31 mouse cellular contexts compared by ENCODE assay signal in genomic region chr7:25452103-25452502, GRCm38 (mm10). TPM values are rescaled to one million over a fixed set of nuclear protein-coding genes. Genes with fewer than 3 reads are reported as not detected.
DNase-seq lines count a peak whose midpoint lies in the region; ATAC-seq and TF ChIP-seq lines count a peak whose summit lies in the region.
"Had no signal": no experiment of that assay in that cellular context is flagged by ENCODE, and none has a peak within 500 bp of the region (broad histone marks: within the 10 kb centered on the region; RNA-seq: fewer than 3 reads in every experiment).

No protein-coding gene starts in this region.

- H3K27ac ChIP-seq in liver, adult 2 months (replicated peaks; ENCODE audit: insufficient read depth, low read depth, low read length), result no peak overlapping the region
- H3K27ac ChIP-seq in kidney, adult 2 months (ENCODE audit: insufficient read depth, low read depth, low read length), result no peak overlapping the region
- no peak overlapping the region for H3K27ac ChIP-seq in hindbrain, embryonic 10.5 days
- no peak overlapping the region for H3K27ac ChIP-seq in hindbrain, embryonic 12.5 days
- H3K27ac ChIP-seq: forebrain, embryonic 10.5 days; liver, embryonic 15.5 days; lung, embryonic 15.5 days had no signal

- 63% methylated on average over 3 of the region's 3 CpGs for WGBS in liver, adult 2 months
- WGBS in kidney, adult 2 months, result 66% methylated on average over 3 of the region's 3 CpGs
- 82% methylated on average over 3 of the region's 3 CpGs for WGBS in hindbrain, embryonic 10.5 days
- WGBS in hindbrain, embryonic 12.5 days, result 73% methylated on average over 3 of the region's 3 CpGs

- DNase-seq in liver, adult 2 months (ENCODE audit: extremely low read depth, low read depth, low spot score), result peak; percentile 43
- DNase-seq in liver, result no peak
- peak; percentile 84 for DNase-seq in kidney, adult 2 months
- DNase-seq in kidney, postnatal 14 days, result peak; percentile 48
- DNase-seq in yolk sac, embryonic 10.5 days (ENCODE audit: low spot score), result peak; percentile 72
- no peak for DNase-seq in hindbrain, embryonic 10.5 days (ENCODE audit: low spot score)
- no peak for DNase-seq in frontal cortex, adult 2 months (ENCODE audit: extremely low spot score in 1 of 2, low spot score in 1 of 2)
- DNase-seq: adrenal gland, adult 8-10 months; cerebellum, adult 11-12 months; cerebellum, postnatal 14 days; layer of hippocampus, adult 9-11 months; lung, postnatal 36 days; right cerebral cortex, postnatal 14 days had no signal

- H3K79me2 ChIP-seq in liver, adult 2 months (ENCODE audit: control insufficient read depth, insufficient read depth, low read length), result no peaks in the 10 kb centered on the region

- no peak overlapping the region for H3K9ac ChIP-seq in liver, adult 2 months (ENCODE audit: low read depth, low read length)
- no peak overlapping the region for H3K9ac ChIP-seq in hindbrain, embryonic 12.5 days
- H3K9ac ChIP-seq: liver, embryonic 15.5 days; lung, embryonic 15.5 days had no signal

- no peak overlapping the region for H3K4me2 ChIP-seq in hindbrain, embryonic 12.5 days (replicated peaks)
- H3K4me2 ChIP-seq: liver, embryonic 15.5 days; lung, embryonic 15.5 days had no signal

- H3K4me1 ChIP-seq in liver, adult 2 months (ENCODE audit: control insufficient read depth, insufficient read depth, low read length), result peaks cover 11% of the 10 kb centered on the region
- H3K4me1 ChIP-seq in kidney, adult 2 months (ENCODE audit: control insufficient read depth, insufficient read depth, low read length), result peaks cover 11% of the 10 kb centered on the region
- peaks cover 6% of the 10 kb centered on the region; the same call in 1 of the 2 replicates for H3K4me1 ChIP-seq in hindbrain, embryonic 10.5 days (replicated peaks)
- no peaks in the 10 kb centered on the region for H3K4me1 ChIP-seq in hindbrain, embryonic 12.5 days
- H3K4me1 ChIP-seq: forebrain, embryonic 10.5 days; lung, embryonic 15.5 days had no signal

- H3K36me3 ChIP-seq in liver, adult 2 months (ENCODE audit: control insufficient read depth, insufficient read depth, low read length), result no peaks in the 10 kb centered on the region
- no peaks in the 10 kb centered on the region for H3K36me3 ChIP-seq in kidney, adult 2 months (ENCODE audit: control insufficient read depth, insufficient read depth, low read length)
- no peaks in the 10 kb centered on the region for H3K36me3 ChIP-seq in hindbrain, embryonic 10.5 days
- no peaks in the 10 kb centered on the region for H3K36me3 ChIP-seq in hindbrain, embryonic 12.5 days
- H3K36me3 ChIP-seq: forebrain, embryonic 10.5 days; G1E; liver, embryonic 15.5 days; lung, embryonic 15.5 days had no signal

- ATAC-seq in hindbrain, embryonic 12.5 days (ENCODE audit: low FRiP score), result no peak
- ATAC-seq: activated CD4-positive, CD25-positive, alpha-beta regulatory T cell, adult 4 months; forebrain, embryonic 16.5 days; hindbrain, embryonic 16.5 days had no signal

- no peak for TF ChIP-seq CTCF in liver, adult 2 months (IDR thresholded peaks at IDR 0.05; ENCODE audit: low read depth, low read length)
- TF ChIP-seq CTCF in kidney, adult 2 months (conservative IDR thresholded peaks at IDR 0.05; ENCODE audit: insufficient read depth, insufficient read length, low read depth, low read length), result no peak

- H3K27me3 ChIP-seq in liver, adult 2 months (ENCODE audit: control insufficient read depth, insufficient read depth, low read length), result no peaks in the 10 kb centered on the region
- H3K27me3 ChIP-seq in kidney, adult 2 months (replicated peaks; ENCODE audit: control insufficient read depth, insufficient read depth, low read length), result no peaks in the 10 kb centered on the region
- no peaks in the 10 kb centered on the region for H3K27me3 ChIP-seq in hindbrain, embryonic 10.5 days (ENCODE audit: insufficient read depth, poor library complexity, severe bottlenecking)
- no peaks in the 10 kb centered on the region for H3K27me3 ChIP-seq in hindbrain, embryonic 12.5 days
- H3K27me3 ChIP-seq: liver, embryonic 15.5 days; lung, embryonic 15.5 days had no signal

- H3K9me3 ChIP-seq in hindbrain, embryonic 10.5 days, result no peaks in the 10 kb centered on the region
- H3K9me3 ChIP-seq in hindbrain, embryonic 12.5 days (replicated peaks), result no peaks in the 10 kb centered on the region
- H3K9me3 ChIP-seq: forebrain, embryonic 10.5 days; G1E; liver, embryonic 15.5 days; lung, embryonic 15.5 days had no signal

- no peak overlapping the region for H3K4me3 ChIP-seq in liver, adult 2 months (ENCODE audit: insufficient read depth, low read depth, low read length)
- H3K4me3 ChIP-seq in kidney, adult 2 months (ENCODE audit: insufficient read depth, low read depth, low read length), result no peak overlapping the region
- no peak overlapping the region for H3K4me3 ChIP-seq in hindbrain, embryonic 10.5 days
- H3K4me3 ChIP-seq in hindbrain, embryonic 12.5 days, result no peak overlapping the region
- H3K4me3 ChIP-seq: forebrain, embryonic 10.5 days; liver, embryonic 15.5 days; lung, embryonic 15.5 days had no signal

- TF ChIP-seq POLR2A in liver, adult 2 months (IDR thresholded peaks at IDR 0.05; ENCODE audit: extremely low read depth, insufficient read depth, low read length), result no peak
- no peak for TF ChIP-seq POLR2A in kidney, adult 2 months (IDR thresholded peaks at IDR 0.05; ENCODE audit: low read depth, low read length)

RNA-seq across cellular contexts. Expression of gene Ceacam1, which starts 25.3 kb away (rescaled TPM):
- total RNA-seq in liver, adult 2 months (2014; rRNA removed), result 45.5 and 59.6 TPM in 2 replicates
- 84.8 and 87.9 TPM in 2 replicates for polyA plus RNA-seq in liver, adult 2 months (2012; rRNA removed)
- polyA plus RNA-seq in kidney, adult 2 months (2012; rRNA removed), result 32.1 TPM in 2 replicates
- polyA plus RNA-seq in hindbrain, embryonic 10.5 days (2016; fragmentation: Nextera tagmentation; extraction: Ambion mirVana), result 0.92 and 2.2 TPM in 2 replicates
- polyA plus RNA-seq in frontal cortex, adult 2 months (2012; rRNA removed), result 4.2 and 4.9 TPM in 2 replicates
- polyA plus RNA-seq in hindbrain, embryonic 12.5 days (2016; fragmentation: Nextera tagmentation; extraction: Ambion mirVana), result 0.81 and 1.8 TPM in 2 replicates
- polyA plus RNA-seq: G1E had no signal

RNA-seq across cellular contexts. Expression of gene Cxcl17, which starts 39.4 kb away (rescaled TPM):
- total RNA-seq in liver, adult 2 months (2014; rRNA removed), result not detected in 2 replicates
- polyA plus RNA-seq in liver, adult 2 months (2012; rRNA removed), result not detected in 2 replicates
- polyA plus RNA-seq in kidney, adult 2 months (2012; rRNA removed), result 0.11 and 0.18 TPM in 2 replicates
- polyA plus RNA-seq in hindbrain, embryonic 10.5 days (2016; fragmentation: Nextera tagmentation; extraction: Ambion mirVana), result 0.45 and 0.63 TPM in 2 replicates
- not detected in 2 replicates for polyA plus RNA-seq in frontal cortex, adult 2 months (2012; rRNA removed)
- polyA plus RNA-seq in hindbrain, embryonic 12.5 days (2016; fragmentation: Nextera tagmentation; extraction: Ambion mirVana), result 0.30 and 0.43 TPM in 2 replicates
- total RNA-seq: adrenal gland, adult 8-10 months; G1E; gastrocnemius, postnatal 4 days; heart, adult 8-10 months; heart, postnatal 25 days; left cerebral cortex, adult 18-20 months; left cerebral cortex, postnatal 25 days; midbrain, postnatal 0 days had no signal
- polyA plus RNA-seq: activated CD4-positive, CD25-positive, alpha-beta regulatory T cell, adult 4 months; embryonic facial prominence, embryonic 11.5 days; G1E; limb, embryonic 14.5 days; liver, embryonic 15.5 days; spleen, adult 2 months; testis, adult 2 months had no signal

RNA-seq across cellular contexts. Expression of gene Lipe, which starts 53.6 kb away (rescaled TPM):
- 8.3 and 8.7 TPM in 2 replicates for total RNA-seq in liver, adult 2 months (2014; rRNA removed)
- 9.8 and 11.3 TPM in 2 replicates for polyA plus RNA-seq in liver, adult 2 months (2012; rRNA removed)
- polyA plus RNA-seq in kidney, adult 2 months (2012; rRNA removed), result 63.4 and 63.8 TPM in 2 replicates
- polyA plus RNA-seq in hindbrain, embryonic 10.5 days (2016; fragmentation: Nextera tagmentation; extraction: Ambion mirVana), result 6.0 and 8.6 TPM in 2 replicates
- polyA plus RNA-seq in frontal cortex, adult 2 months (2012; rRNA removed), result 9.9 and 12.5 TPM in 2 replicates
- 7.8 and 9.4 TPM in 2 replicates for polyA plus RNA-seq in hindbrain, embryonic 12.5 days (2016; fragmentation: Nextera tagmentation; extraction: Ambion mirVana)

Comparison
In these comparisons a context has a peak if more than half of its experiments do, and no peak if none do; other contexts are left out.
1. DNase-seq: peak in liver, adult 2 months (single experiment), kidney, adult 2 months (single experiment), kidney, postnatal 14 days (single experiment) and yolk sac, embryonic 10.5 days (single experiment); none in liver (single experiment), hindbrain, embryonic 10.5 days (single experiment) and frontal cortex, adult 2 months (0 of 2).